Mouse (Mus musculus): ENCODE results near the gene 4930507D05Rik. TPM values are rescaled to one million over a fixed set of nuclear protein-coding genes. Genes with fewer than 3 reads are reported as not detected.
"Not testable (repeated sequence)": the region's sequence is repeated elsewhere in the genome, so short reads cannot be mapped to it uniquely, and the experiment has no call there.

4930507D05Rik gene
- total RNA-seq, 2 experiments from 2014 or later, result 2.7 to 3.0 TPM

GRCm38 (mm10) chr10:62469736-62470135 is 20.4 kb downstream of the 4930507D05Rik start:
- no peak for DNase-seq (ENCODE audit: extremely low spot score in 1 of 2, low spot score in 2 of 2)
- intact Hi-C loops (cut with DNase I), result no loop called here

- intact Hi-C loops (cut with DNase I), result no loop called here
- no peak for DNase-seq (ENCODE audit: extremely low spot score in 1 of 2, low spot score in 2 of 2)
Observed at GRCm38 (mm10) chr10:62471105-62471504, 21.8 kb downstream of the 4930507D05Rik start.

- intact Hi-C loops (cut with DNase I), result no loop called here
- no peak for DNase-seq (ENCODE audit: extremely low spot score in 1 of 2, low spot score in 2 of 2)
Observed at GRCm38 (mm10) chr10:62474944-62475343, 25.7 kb downstream of the 4930507D05Rik start.

- DNase-seq (ENCODE audit: extremely low spot score in 1 of 2, low spot score in 2 of 2), result no peak
- intact Hi-C loops (cut with DNase I), result no loop called here
Observed at GRCm38 (mm10) chr10:62476980-62477379, 27.7 kb downstream of the 4930507D05Rik start.

- intact Hi-C loops (cut with DNase I), result no loop called here
- DNase-seq (ENCODE audit: extremely low spot score in 1 of 2, low spot score in 2 of 2), result no peak
Observed at GRCm38 (mm10) chr10:62481108-62481852, 32.0 kb downstream of the 4930507D05Rik start.

- intact Hi-C loops (cut with DNase I), result no loop called here
- DNase-seq (ENCODE audit: extremely low spot score in 1 of 2, low spot score in 2 of 2), result peak in 1 of 2 experiments; percentile 16
Observed at GRCm38 (mm10) chr10:62485878-62486582, 36.7 kb downstream of the 4930507D05Rik start.

GRCm38 (mm10) chr10:62486618-62487415 is 37.5 kb downstream of the 4930507D05Rik start, which contains the start of gene Vps26a:
Vps26a (minus strand) TSS chr10:62486805.
- intact Hi-C loops (cut with DNase I), result no loop called here
- DNase-seq (ENCODE audit: extremely low spot score in 1 of 2, low spot score in 2 of 2), result peak; percentile 97 to 98

GRCm38 (mm10) chr10:62488266-62488665 is 39.0 kb downstream of the 4930507D05Rik start:
- DNase-seq (ENCODE audit: extremely low spot score in 1 of 2, low spot score in 2 of 2), result peak; percentile 18 to 41
- intact Hi-C loops (cut with DNase I), result no loop called here

GRCm38 (mm10) chr10:62491681-62492080 is 42.4 kb downstream of the 4930507D05Rik start:
- DNase-seq (ENCODE audit: extremely low spot score in 1 of 2, low spot score in 2 of 2); intact Hi-C loops (cut with DNase I): not testable (repeated sequence)

GRCm38 (mm10) chr10:62500088-62500915 is 51.0 kb downstream of the 4930507D05Rik start:
- intact Hi-C loops (cut with DNase I), result loop anchor here (2.0 kb wide), 1 partner anchor 44 kb away; no protein-coding TSS in a partner anchor
- DNase-seq (ENCODE audit: extremely low spot score in 1 of 2, low spot score in 2 of 2), result peak; percentile 43 to 69

Other genes starting within 250 kb of the 4930507D05Rik start
- gene Tspan15, start 218.2 kb upstream of the 4930507D05Rik start, total RNA-seq (2021), result 1 to 10 TPM; 5.0 to 7.7 TPM
- under 1 TPM; 0.14 to 0.19 TPM for gene Tacr2, start 197.1 kb upstream of the 4930507D05Rik start, total RNA-seq (2021)
- gene Hk1, start 69.6 kb upstream of the 4930507D05Rik start, total RNA-seq (2021), result 100 to 1,000 TPM; 309 to 314 TPM
- gene Hkdc1, start 27.0 kb upstream of the 4930507D05Rik start, total RNA-seq (2021), result 1 to 10 TPM; 5.8 to 5.9 TPM
- gene Supv3l1, start 249 bp downstream of the 4930507D05Rik start, total RNA-seq (2021), result 10 to 100 TPM; 20.8 to 25.6 TPM
- gene Vps26a, start 37.3 kb downstream of the 4930507D05Rik start, total RNA-seq (2021), result 10 to 100 TPM; 46.3 to 47.9 TPM
- 1 to 10 TPM; 6.5 to 9.5 TPM for gene Srgn, start 78.0 kb downstream of the 4930507D05Rik start, total RNA-seq (2021)
- 100 to 1,000 TPM; 140 to 143 TPM for gene Kif1bp, start 129.0 kb downstream of the 4930507D05Rik start, total RNA-seq (2021)
- gene Ddx21, start 152.8 kb downstream of the 4930507D05Rik start, total RNA-seq (2021), result 10 to 100 TPM; 29.5 to 30.6 TPM
- gene Ddx50, start 201.7 kb downstream of the 4930507D05Rik start, total RNA-seq (2021), result 10 to 100 TPM; 85.1 to 92.5 TPM

Measured in left cerebral cortex, postnatal 10 days (tissue).